Mouse (Mus musculus): Measurements from ENCODE around the gene Tnnc2.

DNA sequence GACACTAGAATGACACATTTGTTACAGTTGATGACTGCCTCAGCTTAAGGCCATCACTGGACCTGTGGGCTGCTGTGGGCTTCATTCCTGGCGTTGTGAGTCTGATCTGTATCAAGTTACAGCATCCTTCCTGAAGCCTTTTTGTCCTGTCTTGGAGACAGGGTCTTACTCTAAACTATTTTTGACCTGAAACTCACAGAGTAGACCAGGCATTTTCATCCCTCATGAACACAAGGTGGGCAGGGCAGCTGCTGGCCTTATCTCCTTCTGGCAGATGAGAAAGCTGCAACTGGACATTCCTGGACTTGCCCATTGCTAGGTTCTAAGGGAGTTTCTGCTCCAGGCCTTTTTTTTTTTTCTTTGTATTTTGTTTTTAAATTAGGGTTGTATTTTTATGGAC lies 21.1 kb downstream of the Tnnc2 start:
- TF ChIP-seq POLR2A (IDR thresholded peaks at IDR 0.05; ENCODE audit: borderline replicate concordance, low read depth, low read length) = no peak
- TF ChIP-seq CTCF (IDR thresholded peaks at IDR 0.05; ENCODE audit: low read depth, low read length) = no peak

All from bone marrow macrophage, adult 2 months (primary cell).